Mouse (Mus musculus): Measurements from ENCODE around the gene Gif.

Gif gene

GRCm38 (mm10) chr19:11747298-11747697 is at the start of gene Gif:
Gif (plus strand) TSS chr19:11747554.
- DNase-seq (ENCODE audit: low spot score) = no peak

GRCm38 (mm10) chr19:11698342-11698741 is 49.0 kb upstream of the Gif start:
- DNase-seq (ENCODE audit: low spot score) = no peak

GRCm38 (mm10) chr19:11712451-11712850 is 34.9 kb upstream of the Gif start:
- no peak for DNase-seq (ENCODE audit: low spot score)

- no peak for DNase-seq (ENCODE audit: low spot score)
Observed at GRCm38 (mm10) chr19:11720071-11720470, 27.3 kb upstream of the Gif start.

GRCm38 (mm10) chr19:11723870-11724269 is 23.5 kb upstream of the Gif start:
- no peak for DNase-seq (ENCODE audit: low spot score)

- no peak for DNase-seq (ENCODE audit: low spot score)
Observed at GRCm38 (mm10) chr19:11724275-11724674, 23.1 kb upstream of the Gif start.

- DNase-seq (ENCODE audit: low spot score) = no peak
Observed at GRCm38 (mm10) chr19:11725915-11726314, 21.4 kb upstream of the Gif start.

- DNase-seq (ENCODE audit: low spot score) = no peak
Observed at GRCm38 (mm10) chr19:11727304-11727703, 20.1 kb upstream of the Gif start.

GRCm38 (mm10) chr19:11730278-11730677 is 17.1 kb upstream of the Gif start:
- no peak for DNase-seq (ENCODE audit: low spot score)

GRCm38 (mm10) chr19:11736455-11736854 is 10.9 kb upstream of the Gif start:
- DNase-seq (ENCODE audit: low spot score) = no peak

- DNase-seq (ENCODE audit: low spot score) = no peak
Observed at GRCm38 (mm10) chr19:11745680-11746079, 1.7 kb upstream of the Gif start.

- DNase-seq (ENCODE audit: low spot score) = no peak
Observed at GRCm38 (mm10) chr19:11765059-11765458, 17.7 kb downstream of the Gif start.

GRCm38 (mm10) chr19:11766413-11766812 is 19.1 kb downstream of the Gif start:
- DNase-seq (ENCODE audit: low spot score) = no peak

GRCm38 (mm10) chr19:11768163-11768562 is 20.8 kb downstream of the Gif start:
- DNase-seq (ENCODE audit: low spot score) = no peak

GRCm38 (mm10) chr19:11769257-11769920 is 22.0 kb downstream of the Gif start:
- DNase-seq (ENCODE audit: low spot score) = no peak

- peak; percentile 68 for DNase-seq (ENCODE audit: low spot score)
Observed at GRCm38 (mm10) chr19:11770205-11770892, 23.0 kb downstream of the Gif start, which contains the start of gene Mrpl16. Mrpl16 (plus strand) TSS chr19:11770391.

GRCm38 (mm10) chr19:11777191-11777865 is 30.0 kb downstream of the Gif start:
- DNase-seq (ENCODE audit: low spot score) = no peak

GRCm38 (mm10) chr19:11785409-11786154 is 38.2 kb downstream of the Gif start:
- DNase-seq (ENCODE audit: low spot score) = no peak

GRCm38 (mm10) chr19:11787826-11788225 is 40.5 kb downstream of the Gif start:
- no peak for DNase-seq (ENCODE audit: low spot score)

GRCm38 (mm10) chr19:11788876-11789275 is 41.5 kb downstream of the Gif start:
- DNase-seq (ENCODE audit: low spot score) = no peak

- DNase-seq (ENCODE audit: low spot score) = no peak
Observed at GRCm38 (mm10) chr19:11791825-11792224, 44.5 kb downstream of the Gif start.

- DNase-seq (ENCODE audit: low spot score) = no peak
Observed at GRCm38 (mm10) chr19:11793741-11794359, 46.5 kb downstream of the Gif start.
